Mouse (Mus musculus) right cerebral cortex, postnatal 25 days (tissue): ENCODE data around the gene Irs1.

Experiments
- DNase-seq: peaks from one replicate; pipeline ENCODE4 v3.0.0; 2022

Gene Irs1

GRCm38 (mm10) chr1:82288421-82288990, 2.7 kb downstream of the Irs1 start:
- peak; percentile 7 for DNase-seq

DNA sequence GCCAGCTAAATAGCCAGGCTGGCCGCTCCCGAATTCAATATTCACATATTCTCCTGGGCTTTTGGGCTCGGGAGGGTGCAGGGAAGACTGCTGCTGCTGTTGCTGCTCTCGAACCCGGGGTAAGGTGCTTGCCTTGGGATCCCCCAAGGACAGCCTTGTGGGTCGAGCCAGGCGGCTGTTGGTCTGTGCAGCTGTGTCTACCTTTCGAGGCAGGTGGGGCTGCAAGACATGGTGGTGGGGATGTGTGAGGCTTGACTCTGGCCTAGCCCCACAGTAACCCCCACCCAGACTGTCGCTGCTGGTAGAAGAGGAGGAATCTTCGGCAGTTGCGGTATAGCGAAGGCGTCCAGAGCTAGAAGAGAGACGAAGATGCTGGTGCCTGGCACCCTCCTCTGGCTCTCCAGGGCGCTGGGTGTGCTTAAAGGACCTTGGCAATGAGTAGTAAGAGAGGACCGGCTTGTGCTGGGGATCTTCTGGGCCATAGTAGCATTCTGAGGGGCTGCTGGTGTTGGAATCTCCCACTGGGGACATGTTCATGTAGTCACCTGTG, 3.4 kb downstream of the Irs1 start:
- peak; percentile 19 for DNase-seq

DNA sequence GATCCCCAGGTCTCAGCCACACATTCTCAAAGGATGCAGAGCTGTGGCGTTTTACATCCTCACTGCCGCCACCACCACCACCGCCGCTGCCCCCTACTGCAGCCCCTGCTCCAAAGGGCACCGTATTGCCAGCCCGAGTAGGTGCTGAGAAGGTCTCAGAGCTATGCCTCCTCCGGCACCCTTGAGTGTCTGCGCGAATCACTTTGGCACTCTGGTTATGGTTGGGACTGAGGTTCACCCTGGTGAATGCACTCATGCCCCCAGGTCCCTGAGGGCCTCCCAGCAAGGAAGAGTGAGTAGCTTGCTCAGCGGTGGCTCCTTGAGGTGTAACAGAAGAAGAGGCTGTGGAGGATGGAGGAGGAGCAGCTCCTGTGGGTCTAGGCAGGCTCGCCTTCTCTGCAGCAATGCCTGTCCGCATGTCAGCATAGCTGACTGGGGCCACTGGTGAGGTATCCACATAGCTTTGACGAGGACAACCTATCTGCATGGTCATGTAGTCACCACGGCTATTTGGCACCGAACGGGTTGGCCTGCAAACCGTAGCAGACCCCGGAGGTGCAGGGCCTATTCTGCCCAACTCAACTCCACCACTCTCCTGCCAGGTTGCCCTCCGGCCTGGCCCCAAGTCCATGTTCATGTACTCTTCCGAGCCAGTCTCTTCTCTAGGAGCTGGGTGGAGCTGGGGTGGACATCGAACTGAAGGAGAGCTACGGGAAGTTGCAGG, 4.0 kb downstream of the Irs1 start:
- peak; percentile 36 for DNase-seq

DNA sequence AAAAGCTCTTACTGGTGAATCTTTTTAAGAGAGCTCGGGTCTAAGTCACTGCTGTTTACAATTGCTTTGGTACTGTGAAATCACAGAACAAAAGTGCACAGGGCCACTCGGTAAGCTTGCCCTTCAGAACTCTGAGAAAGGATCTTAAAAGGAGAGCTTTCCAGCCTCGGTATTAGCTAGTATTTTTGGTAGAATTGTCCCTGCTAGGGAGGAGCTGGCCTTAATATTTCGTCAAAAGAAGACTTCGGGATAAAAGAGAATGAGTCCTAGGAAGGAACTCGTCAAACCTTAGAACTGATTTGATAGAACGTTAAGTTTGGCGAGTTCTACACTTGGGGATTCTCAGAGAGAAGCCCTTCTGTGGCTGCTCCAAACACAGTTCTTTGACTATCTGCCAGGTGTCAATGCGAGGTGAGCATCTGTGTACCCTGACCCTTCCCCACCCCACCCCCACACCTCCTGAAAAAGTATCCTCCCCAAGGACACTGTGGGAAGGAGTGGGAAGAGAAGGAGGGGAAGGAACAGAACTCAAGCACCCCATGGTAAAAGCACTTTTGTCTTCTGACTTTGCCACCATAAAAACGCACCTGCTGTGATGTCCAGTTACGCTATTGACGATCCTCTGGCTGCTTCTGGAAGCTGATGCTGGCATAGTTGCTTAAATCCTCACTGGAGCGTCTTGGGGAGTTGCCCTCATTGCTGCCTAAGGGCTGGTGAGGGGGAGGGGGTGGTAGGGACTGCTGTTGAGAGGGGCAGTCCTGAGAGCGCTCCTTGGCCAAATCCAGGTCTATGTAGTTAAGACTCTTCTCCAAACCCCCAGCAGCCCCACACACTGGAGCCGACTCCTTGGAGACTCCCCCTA, 4.8 kb downstream of the Irs1 start:
- peak; percentile 9 for DNase-seq

- no peak for DNase-seq
Measured at GRCm38 (mm10) chr1:82285461-82286189, 5.6 kb downstream of the Irs1 start.

- DNase-seq, result no peak
Measured at GRCm38 (mm10) chr1:82284403-82284802, 6.8 kb downstream of the Irs1 start.

DNA sequence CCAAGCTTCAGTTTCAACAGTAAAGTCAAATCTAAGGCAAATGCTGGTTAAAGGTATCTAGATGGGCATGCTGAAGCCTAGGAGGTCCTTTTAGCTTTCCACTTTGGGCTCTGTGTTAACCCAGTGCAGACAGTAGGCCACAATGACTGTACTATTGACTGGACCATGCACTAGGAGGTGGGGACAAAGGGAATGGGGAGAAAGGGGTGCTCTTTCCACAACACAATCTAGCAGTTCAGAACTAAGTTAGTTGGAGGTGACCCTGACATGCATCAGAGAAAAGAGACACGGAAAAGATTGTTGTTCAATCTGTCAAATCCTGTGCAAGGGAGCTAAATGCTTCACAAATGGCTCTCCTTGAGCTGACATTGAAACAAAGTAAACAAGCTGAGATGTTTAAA, 7.3 kb downstream of the Irs1 start:
- peak; percentile 33 for DNase-seq

DNA sequence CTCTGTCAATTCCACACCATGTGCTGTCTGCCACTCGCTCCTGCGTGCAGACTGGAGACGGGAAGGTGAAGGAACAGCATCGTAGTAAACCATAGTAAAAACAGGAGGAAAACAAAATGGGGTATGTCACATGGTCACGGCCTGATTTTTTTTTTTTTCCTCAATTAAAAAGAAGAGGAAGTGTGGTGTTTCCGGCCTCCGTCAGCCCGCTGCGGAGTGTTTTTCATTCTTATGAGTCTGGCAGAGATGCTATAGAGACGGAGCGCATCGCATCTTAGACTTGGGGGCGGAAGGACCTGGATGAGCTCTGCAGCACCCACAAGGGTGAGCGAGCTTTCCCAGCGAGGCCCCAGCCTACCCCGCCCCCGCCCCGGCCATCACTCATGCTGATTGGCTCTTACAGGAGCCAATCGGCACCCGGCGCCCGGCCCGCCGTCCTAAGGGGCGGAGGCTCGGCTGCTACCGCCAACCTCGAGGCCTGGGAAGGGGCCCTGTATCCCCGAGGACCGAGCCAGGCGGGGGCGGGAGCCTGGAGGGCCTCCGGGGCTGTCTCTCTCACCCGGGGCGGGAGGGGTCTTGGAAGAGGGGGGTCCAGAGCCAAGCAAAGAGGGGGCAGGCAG, 8.1 kb downstream of the Irs1 start:
- peak; percentile 90 for DNase-seq

GRCm38 (mm10) chr1:82281823-82282222, 9.4 kb downstream of the Irs1 start:
- DNase-seq, result no peak

DNA sequence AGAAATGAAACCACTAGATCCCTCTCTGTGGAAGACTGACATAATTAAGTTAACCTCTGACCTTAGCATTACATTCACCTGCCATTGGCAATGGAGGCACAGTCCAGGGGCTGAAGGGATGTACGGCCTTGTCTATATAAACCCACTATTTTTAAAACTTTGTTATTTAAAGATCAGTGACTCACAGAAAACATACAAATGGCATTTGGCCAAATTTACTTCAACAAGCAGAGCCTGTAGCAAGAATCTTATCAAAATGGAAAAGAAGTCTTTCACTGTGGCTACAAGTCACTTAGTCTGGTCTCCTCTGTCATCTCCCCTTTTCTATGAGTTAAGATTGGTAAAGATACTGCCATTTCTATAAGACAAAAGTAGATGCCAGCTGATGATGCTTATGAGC, 11.4 kb downstream of the Irs1 start:
- DNase-seq, result no peak

DNA sequence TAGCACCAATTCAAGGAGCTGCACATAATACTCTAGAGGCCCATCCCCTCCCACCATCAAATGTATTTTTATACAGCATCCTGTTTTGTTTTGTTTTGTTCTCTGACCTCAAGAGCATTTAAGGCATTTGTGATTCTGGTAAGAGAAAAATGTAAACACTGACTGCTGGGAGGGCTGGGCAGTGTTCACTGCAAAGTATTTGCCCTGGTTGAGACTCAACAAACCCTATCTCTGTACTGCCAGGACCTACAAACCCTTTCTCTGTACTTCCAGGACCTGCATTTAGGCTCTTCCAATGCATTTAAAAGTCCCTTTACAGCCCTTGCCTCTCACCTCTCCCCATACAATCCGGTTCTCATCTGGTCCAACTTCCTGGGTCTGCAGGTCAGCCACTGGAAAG, 16.9 kb downstream of the Irs1 start:
- DNase-seq, result no peak

- no peak for DNase-seq
Measured at GRCm38 (mm10) chr1:82273529-82273928, 17.7 kb downstream of the Irs1 start.

GRCm38 (mm10) chr1:82272231-82272630, 19.0 kb downstream of the Irs1 start:
- DNase-seq, result no peak

GRCm38 (mm10) chr1:82267547-82267946, 23.7 kb downstream of the Irs1 start:
- DNase-seq, result no peak

- no peak for DNase-seq
Measured at GRCm38 (mm10) chr1:82262331-82262730, 28.9 kb downstream of the Irs1 start.

DNA sequence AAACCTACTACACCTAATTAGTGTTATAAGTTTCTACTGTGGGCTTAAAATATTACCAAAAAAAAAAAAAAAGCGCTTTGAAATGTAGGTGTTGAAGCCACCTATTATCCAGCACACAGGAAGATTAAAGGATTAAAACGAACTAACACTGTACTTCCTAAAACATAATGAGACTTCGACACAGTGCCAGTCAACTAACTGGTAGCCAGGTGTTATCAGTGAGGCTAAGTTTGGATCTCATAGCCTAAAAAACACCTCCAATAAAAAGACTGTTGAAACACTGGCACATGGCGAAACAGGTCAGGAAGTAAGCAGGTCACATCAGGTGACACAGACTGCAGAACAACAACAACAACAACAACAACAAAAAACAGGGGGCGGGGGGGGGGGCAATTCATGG, 29.6 kb downstream of the Irs1 start:
- DNase-seq, result no peak

DNA sequence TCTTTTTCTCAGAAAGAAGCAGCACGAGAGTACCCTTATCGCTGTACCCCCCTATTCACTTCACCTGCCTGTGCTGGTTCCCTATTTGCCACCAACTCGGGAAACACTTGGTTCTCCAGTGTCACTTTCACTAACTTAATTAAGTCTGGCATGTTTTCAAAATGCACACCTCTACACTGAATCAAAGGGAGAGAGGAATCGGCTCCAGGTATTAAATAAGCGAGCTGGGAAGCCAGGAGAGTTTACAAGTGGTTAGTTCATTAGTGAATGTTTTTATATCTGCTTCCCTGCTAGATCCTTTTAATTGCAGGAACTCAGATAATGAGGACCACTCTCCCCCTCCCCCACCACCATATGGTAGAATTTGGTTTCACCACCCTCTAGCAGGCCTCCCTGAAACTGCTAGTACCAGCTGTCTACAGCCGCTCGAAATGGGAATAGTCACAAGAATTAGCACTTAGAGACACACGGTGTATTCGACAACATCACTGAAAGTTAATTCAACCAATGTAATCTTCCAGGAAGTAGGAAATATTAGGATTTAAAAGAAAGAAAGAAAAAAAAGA, 30.1 kb downstream of the Irs1 start:
- peak; percentile 13 for DNase-seq

DNA sequence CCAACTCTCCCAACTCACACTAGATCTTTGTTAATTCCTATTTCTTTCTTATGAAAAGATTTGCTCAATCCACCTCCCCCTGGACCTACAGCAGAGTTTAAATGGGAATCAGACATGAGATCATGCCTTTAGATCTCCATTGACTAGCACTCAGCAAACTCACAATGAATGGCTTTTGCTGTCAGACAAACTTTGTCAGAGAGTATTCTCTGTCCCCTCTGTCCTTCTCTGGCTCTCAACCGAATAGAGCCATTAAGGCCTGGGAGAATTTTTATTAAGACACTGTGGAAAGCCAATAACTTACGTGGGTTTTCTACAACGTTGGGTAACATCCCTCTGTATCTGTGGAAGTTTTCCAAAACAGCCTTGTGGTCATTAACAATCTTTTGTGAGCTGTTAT, 31.2 kb downstream of the Irs1 start:
- DNase-seq, result no peak

- DNase-seq, result no peak
Measured at GRCm38 (mm10) chr1:82258331-82258730, 32.9 kb downstream of the Irs1 start.

DNA sequence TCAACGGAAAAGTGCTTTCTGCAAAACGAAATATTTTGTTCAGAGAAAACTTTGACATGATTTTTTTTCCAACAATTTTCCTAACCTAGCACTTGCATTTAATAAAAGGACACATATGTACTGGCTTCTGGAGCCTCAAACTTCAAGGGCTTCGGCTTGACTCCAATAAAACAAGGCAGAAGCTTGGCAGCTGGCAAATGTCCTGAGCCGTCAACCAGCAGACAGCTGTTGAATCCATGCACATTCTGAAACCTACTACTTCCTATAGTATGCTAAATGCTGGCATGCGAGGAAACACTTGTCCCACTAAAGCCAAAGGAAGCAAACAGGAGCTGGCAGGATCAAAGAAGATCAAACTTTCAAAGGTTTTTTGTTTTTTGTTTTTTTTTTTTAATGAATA, 33.8 kb downstream of the Irs1 start:
- no peak for DNase-seq

- no peak for DNase-seq
Measured at GRCm38 (mm10) chr1:82253789-82254445, 37.3 kb downstream of the Irs1 start.
